9 mouse cellular contexts compared by ENCODE assay signal in the genomic region with DNA sequence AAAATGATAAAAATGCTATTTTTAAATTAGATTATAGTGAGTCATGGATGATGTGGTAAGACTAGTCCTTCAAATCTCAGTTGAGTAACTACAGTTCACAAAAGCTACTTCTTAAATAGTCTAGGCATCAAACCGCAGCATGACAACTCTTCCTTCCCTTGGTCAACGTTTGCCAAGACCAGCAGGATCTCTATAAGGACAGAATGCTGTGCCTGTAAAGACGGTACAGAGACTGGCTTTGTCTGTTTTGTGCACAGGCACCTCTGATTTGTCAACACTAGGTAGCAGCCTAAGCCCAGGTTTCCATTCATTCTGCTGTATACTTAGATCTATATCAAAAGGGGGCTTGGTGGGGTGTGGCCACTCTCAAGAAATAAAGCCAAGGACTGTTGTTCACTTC. TPM values are rescaled to one million over a fixed set of nuclear protein-coding genes. Genes with fewer than 3 reads are reported as not detected.
DNase-seq lines count a peak whose midpoint lies in the region; ATAC-seq and TF ChIP-seq lines count a peak whose summit lies in the region.
"Had no signal": no experiment of that assay in that cellular context is flagged by ENCODE, and none has a peak within 500 bp of the region (broad histone marks: within the 10 kb centered on the region; RNA-seq: fewer than 3 reads in every experiment).

No protein-coding gene starts in this region.

- WGBS in forebrain, embryonic 12.5 days = 35% methylated on average over 3 of the region's 3 CpGs

- peak; percentile 29 to 39 for DNase-seq in left cerebral cortex, postnatal 14 days (ENCODE audit: low spot score in 2 of 2)
- DNase-seq in left cerebral cortex, adult 9 months (ENCODE audit: low spot score in 2 of 2) = no peak
- DNase-seq in Patski (ENCODE audit: low read depth, low spot score) = no peak
- peak; percentile 13 to 18 for DNase-seq in thymus, postnatal 36 days
- no peak for DNase-seq in gastrocnemius, postnatal 4 days (ENCODE audit: low spot score in 2 of 2)
- no peak for DNase-seq in c-Kit-positive CD71-positive TER-119-positive erythroid progenitor cells, embryonic 14.5 days (ENCODE audit: low spot score)

- TF ChIP-seq CTCF in Patski (IDR thresholded peaks at IDR 0.05) = peak; percentile 72

- CTCF ChIA-PET in Patski (lab: Charles Lee) = interaction anchor here (1.0 to 1.7 kb wide), 5 partner anchors 17 to 298 kb away, joined by 3 to 7 read pairs (median 5); no protein-coding TSS in a partner anchor

- POLR2A ChIA-PET in Patski (lab: Charles Lee) = interaction anchor here (0.6 kb wide), 1 partner anchor 106 kb away, joined by 3 read pairs; no protein-coding TSS in a partner anchor

- no peaks in the 10 kb centered on the region for H3K9me3 ChIP-seq in forebrain, embryonic 12.5 days
- H3K9me3 ChIP-seq: lung, embryonic 15.5 days had no signal

- ATAC-seq in Patski = peak; percentile 51
- ATAC-seq in forebrain, embryonic 12.5 days (ENCODE audit: low FRiP score) = peak; percentile 87
- peak; percentile 78 for ATAC-seq in megakaryocyte, adult 5-6 weeks (ENCODE audit: poor library complexity, severe bottlenecking)

- intact Hi-C loops in left cerebral cortex, postnatal 14 days (cut with DNase I) = loop anchor here (2.0 kb wide), 1 partner anchor 276 kb away; no protein-coding TSS in a partner anchor

- H3K9ac ChIP-seq in forebrain, embryonic 12.5 days = no peak overlapping the region
- H3K9ac ChIP-seq: lung, embryonic 15.5 days had no signal

- in situ Hi-C loops in Patski (cut with MboI; ENCODE audit: low pct_unique_long_range_greater_than_20kb) = loop anchor here (5.0 to 25.0 kb wide), 4 partner anchors 238 to 1388 kb away; partner anchors contain the start of gene Vim

- H3K4me1 ChIP-seq in forebrain, embryonic 12.5 days = no peaks in the 10 kb centered on the region
- H3K4me1 ChIP-seq: lung, embryonic 15.5 days had no signal

- H3K36me3 ChIP-seq in forebrain, embryonic 12.5 days (replicated peaks) = no peaks in the 10 kb centered on the region
- H3K36me3 ChIP-seq: lung, embryonic 15.5 days had no signal

- no peaks in the 10 kb centered on the region for H3K27me3 ChIP-seq in Patski
- H3K27me3 ChIP-seq in forebrain, embryonic 12.5 days = no peaks in the 10 kb centered on the region
- H3K27me3 ChIP-seq: lung, embryonic 15.5 days had no signal

- no peak overlapping the region for H3K4me2 ChIP-seq in forebrain, embryonic 12.5 days
- H3K4me2 ChIP-seq: lung, embryonic 15.5 days had no signal

- H3K27ac ChIP-seq in forebrain, embryonic 12.5 days = no peak overlapping the region
- H3K27ac ChIP-seq: lung, embryonic 15.5 days had no signal

- H3K4me3 ChIP-seq in forebrain, embryonic 12.5 days (replicated peaks) = no peak overlapping the region
- H3K4me3 ChIP-seq: lung, embryonic 15.5 days had no signal

RNA-seq across cellular contexts. Expression of gene Rsu1, which starts 27.8 kb away (rescaled TPM):
- total RNA-seq in left cerebral cortex, postnatal 14 days (2021) = 10 to 100 TPM; 42.1 to 46.1 TPM
- polyA plus RNA-seq in Patski (2021) = 181 TPM
- polyA plus RNA-seq in forebrain, embryonic 12.5 days (2016; fragmentation: Nextera tagmentation; extraction: Ambion mirVana) = 59.8 and 65.0 TPM in 2 replicates
- 121 and 131 TPM in 2 replicates for total RNA-seq in megakaryocyte, adult 5-6 weeks (2015)
- 182 and 188 TPM in 2 replicates for total RNA-seq in megakaryocyte, adult 5-6 weeks (2017)
- 100 to 1,000 TPM in 1 of 2 experiments, 10 to 100 TPM in 1; 90.1 to 109 TPM for total RNA-seq in gastrocnemius, postnatal 4 days (2021)

Comparison
In these comparisons a context has a peak if more than half of its experiments do, and no peak if none do; other contexts are left out.
1. DNase-seq: peak in left cerebral cortex, postnatal 14 days (2 of 2) and thymus, postnatal 36 days (2 of 2); none in left cerebral cortex, adult 9 months (0 of 2), Patski (single experiment), gastrocnemius, postnatal 4 days (0 of 2) and c-Kit-positive CD71-positive TER-119-positive erythroid progenitor cells, embryonic 14.5 days (single experiment).
2. Peak in every context shown above with its lines, with median percentiles within 50 percentile points of each other: ATAC-seq.